Mouse (Mus musculus): ENCODE measurements at regions not wholly inside any gene's neighbourhood (a gene's known extent, or its start where the extent isn't known, plus 50 kb on each side); places are given as distances from the start of the nearest gene placed in this dataset.

GRCm38 (mm10) chr5:111626273-111626798 is 107.4 kb upstream of the Gm26897 start:
- TF ChIP-seq CTCF (IDR thresholded peaks at IDR 0.05; ENCODE audit: insufficient read depth, low read length) (no peak), POLR2A (IDR thresholded peaks at IDR 0.05; ENCODE audit: borderline replicate concordance, extremely low read depth, low read depth, low read length) (no peak)
